In genomic region chr10:95800693-95801442, GRCm38 (mm10) we compare ENCODE assay signal across 15 mouse cellular contexts. TPM values are rescaled to one million over a fixed set of nuclear protein-coding genes. Genes with fewer than 3 reads are reported as not detected.
DNase-seq lines count a peak whose midpoint lies in the region; ATAC-seq lines count a peak whose summit lies in the region.
"Had no signal": no experiment of that assay in that cellular context is flagged by ENCODE, and none has a peak within 500 bp of the region (broad histone marks: within the 10 kb centered on the region; RNA-seq: fewer than 3 reads in every experiment).

No protein-coding gene starts in this region.

- H3K27ac ChIP-seq in heart, embryonic 13.5 days (replicated peaks): peak overlapping the region; percentile 37
- no peak overlapping the region for H3K27ac ChIP-seq in heart, embryonic 12.5 days (ENCODE audit: poor library complexity, severe bottlenecking)
- no peak overlapping the region for H3K27ac ChIP-seq in midbrain, embryonic 13.5 days
- H3K27ac ChIP-seq in midbrain, embryonic 11.5 days (ENCODE audit: low read depth, low read length): no peak overlapping the region
- peak overlapping the region; percentile 66 for H3K27ac ChIP-seq in neural tube, embryonic 15.5 days (replicated peaks)
- H3K27ac ChIP-seq: limb, embryonic 13.5 days; macrophage had no signal

- no peak for DNase-seq in cerebellum, adult 11-12 months
- no peak for DNase-seq in midbrain, embryonic 11.5 days (ENCODE audit: low spot score, missing footprints)
- no peak for DNase-seq in layer of hippocampus, adult 18-20 months (ENCODE audit: low spot score in 2 of 2)
- DNase-seq: liver, postnatal 0 days had no signal

- H3K9me3 ChIP-seq in heart, embryonic 13.5 days: no peaks in the 10 kb centered on the region
- peaks cover 6% of the 10 kb centered on the region; the same call in 1 of the 2 replicates for H3K9me3 ChIP-seq in heart, embryonic 12.5 days (replicated peaks)
- no peaks in the 10 kb centered on the region for H3K9me3 ChIP-seq in midbrain, embryonic 13.5 days
- no peaks in the 10 kb centered on the region for H3K9me3 ChIP-seq in midbrain, embryonic 11.5 days (ENCODE audit: control insufficient read depth, low read length)
- no peaks in the 10 kb centered on the region for H3K9me3 ChIP-seq in neural tube, embryonic 15.5 days (replicated peaks)

- H3K9ac ChIP-seq in heart, embryonic 13.5 days: no peak overlapping the region
- H3K9ac ChIP-seq in heart, embryonic 12.5 days: no peak overlapping the region
- no peak overlapping the region for H3K9ac ChIP-seq in midbrain, embryonic 13.5 days (replicated peaks)
- H3K9ac ChIP-seq in midbrain, embryonic 11.5 days (ENCODE audit: low read length): no peak overlapping the region
- no peak overlapping the region for H3K9ac ChIP-seq in neural tube, embryonic 15.5 days (replicated peaks)
- H3K9ac ChIP-seq: limb, embryonic 13.5 days; liver, postnatal 0 days had no signal

- H3K4me1 ChIP-seq in heart, embryonic 13.5 days: peaks cover 8% of the 10 kb centered on the region
- peaks cover 12% of the 10 kb centered on the region for H3K4me1 ChIP-seq in heart, embryonic 12.5 days (replicated peaks)
- H3K4me1 ChIP-seq in midbrain, embryonic 13.5 days (replicated peaks): no peaks in the 10 kb centered on the region
- H3K4me1 ChIP-seq in midbrain, embryonic 11.5 days (ENCODE audit: control insufficient read depth, insufficient read depth, low read length): no peaks in the 10 kb centered on the region
- H3K4me1 ChIP-seq in neural tube, embryonic 15.5 days: peaks cover 11% of the 10 kb centered on the region

- no peak overlapping the region for H3K4me3 ChIP-seq in heart, embryonic 13.5 days
- no peak overlapping the region for H3K4me3 ChIP-seq in heart, embryonic 12.5 days
- H3K4me3 ChIP-seq in midbrain, embryonic 13.5 days (replicated peaks): no peak overlapping the region
- no peak overlapping the region for H3K4me3 ChIP-seq in midbrain, embryonic 11.5 days (ENCODE audit: low read depth, low read length)
- no peak overlapping the region for H3K4me3 ChIP-seq in neural tube, embryonic 15.5 days (replicated peaks)
- H3K4me3 ChIP-seq: erythroblast, embryonic 14.5 days; limb, embryonic 13.5 days had no signal

- no peaks in the 10 kb centered on the region for H3K36me3 ChIP-seq in heart, embryonic 13.5 days
- H3K36me3 ChIP-seq in heart, embryonic 12.5 days: no peaks in the 10 kb centered on the region
- H3K36me3 ChIP-seq in midbrain, embryonic 13.5 days: no peaks in the 10 kb centered on the region
- no peaks in the 10 kb centered on the region for H3K36me3 ChIP-seq in midbrain, embryonic 11.5 days (ENCODE audit: control insufficient read depth, insufficient read depth, low read length)
- no peaks in the 10 kb centered on the region for H3K36me3 ChIP-seq in neural tube, embryonic 15.5 days
- H3K36me3 ChIP-seq: limb, embryonic 13.5 days had no signal

- H3K27me3 ChIP-seq in heart, embryonic 13.5 days (replicated peaks): no peaks in the 10 kb centered on the region
- H3K27me3 ChIP-seq in heart, embryonic 12.5 days (replicated peaks): no peaks in the 10 kb centered on the region
- no peaks in the 10 kb centered on the region for H3K27me3 ChIP-seq in midbrain, embryonic 13.5 days
- H3K27me3 ChIP-seq in midbrain, embryonic 11.5 days (ENCODE audit: control insufficient read depth, insufficient read depth, low read length): no peaks in the 10 kb centered on the region
- no peaks in the 10 kb centered on the region for H3K27me3 ChIP-seq in neural tube, embryonic 15.5 days (replicated peaks)
- H3K27me3 ChIP-seq: limb, embryonic 13.5 days had no signal

- 57% methylated on average over 7 of the region's 7 CpGs for WGBS in heart, embryonic 13.5 days
- 61% methylated on average over 7 of the region's 7 CpGs for whole genome bisulfite sequencing in heart, embryonic 12.5 days
- 67% methylated on average over 7 of the region's 7 CpGs for WGBS in midbrain, embryonic 13.5 days
- 74% methylated on average over 7 of the region's 7 CpGs for WGBS in midbrain, embryonic 11.5 days
- WGBS in neural tube, embryonic 15.5 days: 36% methylated on average over 7 of the region's 7 CpGs

- H3K4me2 ChIP-seq in heart, embryonic 13.5 days: no peak overlapping the region
- no peak overlapping the region for H3K4me2 ChIP-seq in heart, embryonic 12.5 days
- no peak overlapping the region for H3K4me2 ChIP-seq in midbrain, embryonic 13.5 days (replicated peaks)
- no peak overlapping the region for H3K4me2 ChIP-seq in midbrain, embryonic 11.5 days
- H3K4me2 ChIP-seq in neural tube, embryonic 15.5 days: no peak overlapping the region
- H3K4me2 ChIP-seq: limb, embryonic 13.5 days had no signal

- ATAC-seq in cerebellum, adult (ENCODE audit: insufficient number of reproducible peaks, low FRiP score, low TSS enrichment): peak; percentile 15; the same call in 1 of the 2 replicates
- ATAC-seq in heart, embryonic 13.5 days (ENCODE audit: extremely low read depth, insufficient number of reproducible peaks, low FRiP score, low TSS enrichment): no peak
- no peak for ATAC-seq in heart, embryonic 12.5 days (ENCODE audit: insufficient number of reproducible peaks, low FRiP score)
- ATAC-seq in midbrain, embryonic 13.5 days: 0 out of 2 replicates have a peak, but pooled peaks have one; percentile 20
- no peak for ATAC-seq in midbrain, embryonic 11.5 days (ENCODE audit: low FRiP score)
- peak; percentile 70; the same call in 1 of the 2 replicates for ATAC-seq in neural tube, embryonic 15.5 days (ENCODE audit: low FRiP score)
- ATAC-seq: inflammation-experienced regulatory T-cells, adult 6 months; liver, postnatal 0 days had no signal

RNA-seq across cellular contexts. Expression of gene Gm33543, which starts 41.9 kb away (rescaled TPM):
- not detected in 2 replicates for polyA plus RNA-seq in heart, embryonic 13.5 days (2015; fragmentation: Nextera tagmentation; extraction: Ambion mirVana)
- polyA plus RNA-seq in heart, embryonic 12.5 days (2016; fragmentation: Nextera tagmentation; extraction: Ambion mirVana): not detected in 2 replicates
- polyA plus RNA-seq in midbrain, embryonic 13.5 days (2015; fragmentation: Nextera tagmentation; extraction: Ambion mirVana): not detected in 2 replicates
- polyA plus RNA-seq in midbrain, embryonic 11.5 days (2014; fragmentation: Nextera tagmentation; extraction: Ambion mirVana): not detected in 2 replicates
- not detected in 2 replicates for polyA plus RNA-seq in neural tube, embryonic 15.5 days (2015; fragmentation: Nextera tagmentation; extraction: Ambion mirVana)
- total RNA-seq in layer of hippocampus, adult 18-20 months (2021): under 1 TPM; 0.23 to 0.45 TPM
- total RNA-seq: layer of hippocampus, postnatal 25 days had no signal
- polyA plus RNA-seq: erythroblast, embryonic 14.5 days; inflammation-experienced regulatory T-cells, adult 6 months; limb, embryonic 13.5 days; macrophage; thymus, postnatal 0 days had no signal

Comparison
In these comparisons a context has a peak if more than half of its experiments do, and no peak if none do; other contexts are left out.
1. ATAC-seq: peak in cerebellum, adult (single experiment), midbrain, embryonic 13.5 days (single experiment) and neural tube, embryonic 15.5 days (single experiment); none in heart, embryonic 13.5 days (single experiment), heart, embryonic 12.5 days (single experiment) and midbrain, embryonic 11.5 days (single experiment).
2. H3K27ac ChIP-seq: peak in heart, embryonic 13.5 days (single experiment) and neural tube, embryonic 15.5 days (single experiment); none in heart, embryonic 12.5 days (single experiment), midbrain, embryonic 13.5 days (single experiment) and midbrain, embryonic 11.5 days (single experiment).